Mouse (Mus musculus) embryonic facial prominence, embryonic 15.5 days (tissue): ENCODE measurements around the gene Gm4792. TPM values are rescaled to one million over a fixed set of nuclear protein-coding genes. Genes with fewer than 3 reads are reported as not detected.

Source experiments
- ATAC-seq: fragments of 200-750 bp; cut with Nextera tagmentation; 2 replicates; pipeline ENCODE4 v1.8.0; 2017; ENCODE audit warnings: low read depth, moderate TSS enrichment; ENCODE audit not compliant: insufficient number of reproducible peaks, low FRiP score, low TSS enrichment
- H3K27ac ChIP-seq: fragments of 300-500 bp; sonication (generic); replicated peaks from 2 replicates; pipeline ENCODE4 v1.5.1; 2015; ENCODE audit warnings: mild to moderate bottlenecking, inconsistent platforms
- H3K27me3 ChIP-seq: fragments of 300-500 bp; sonication (generic); 2 replicates; pipeline ENCODE4 v1.6.1; 2015; ENCODE audit warnings: inconsistent platforms
- H3K36me3 ChIP-seq: fragments of 300-500 bp; sonication (generic); 2 replicates; pipeline ENCODE4 v1.6.1; 2015; ENCODE audit warnings: mild to moderate bottlenecking, inconsistent platforms
- H3K4me1 ChIP-seq: fragments of 300-500 bp; sonication (generic); 2 replicates; pipeline ENCODE4 v1.6.1; 2015; ENCODE audit warnings: inconsistent platforms
- H3K4me2 ChIP-seq: fragments of 300-500 bp; sonication (generic); replicated peaks from 2 replicates; pipeline ENCODE4 v1.6.1; 2015; ENCODE audit warnings: mild to moderate bottlenecking, inconsistent platforms
- H3K4me3 ChIP-seq: fragments of 300-500 bp; sonication (generic); replicated peaks from 2 replicates; pipeline ENCODE4 v1.5.1; 2015; ENCODE audit warnings: mild to moderate bottlenecking, inconsistent platforms
- H3K9ac ChIP-seq: fragments of 300-500 bp; sonication (generic); 2 replicates; pipeline ENCODE4 v1.6.1; 2015; ENCODE audit warnings: inconsistent platforms
- H3K9me3 ChIP-seq: fragments of 300-500 bp; sonication (generic); replicated peaks from 2 replicates; pipeline ENCODE4 v1.6.1; 2016; ENCODE audit warnings: inconsistent platforms
- WGBS: fragments of 180-500 bp; shearing (Covaris S2); methylation state at CpG from one replicate; pipeline ENCODE4 v1.1.7; 2015; 5-methylcytosine and 5-hydroxymethylcytosine counted together
- polyA plus RNA-seq: library from polyadenylated mRNA; unstranded; fragments of >200 nt; fragmentation: Nextera tagmentation; extraction: Ambion mirVana; gene quantifications from 2 replicates; pipeline ENCODE4 v1.2.1, GENCODE M21; 2015

The Gm4792 gene
- polyA plus RNA-seq: not detected in 2 replicates

- no peak for ATAC-seq
- Histone ChIP-seq H3K9ac (no peak within 1 kb of the TSS), H3K9me3 (no peaks in the 10 kb centered on the region; the same call in 1 of the 2 replicates), H3K27me3 (no peaks in the 10 kb centered on the region), H3K27ac (no peak within 1 kb of the TSS), H3K4me3 (no peak within 1 kb of the TSS), H3K36me3 (no peaks in the 10 kb centered on the region), H3K4me2 (no peak within 1 kb of the TSS), H3K4me1 (no peaks in the 10 kb centered on the region)
- 68% methylated on average over 3 of the region's 3 CpGs for WGBS
These were observed at the start of gene Gm4792 for GRCm38 (mm10) chr10:94298471-94298870. Gm4792 (minus strand) TSS chr10:94298703.

GRCm38 (mm10) chr10:94347959-94348358 lies 49.5 kb upstream of the Gm4792 start:
- ATAC-seq: no peak
- Histone ChIP-seq H3K9ac (no peak overlapping the region), H3K4me1 (no peaks in the 10 kb centered on the region; the same call in 1 of the 2 replicates), H3K9me3 (no peaks in the 10 kb centered on the region), H3K4me3 (no peak overlapping the region), H3K27me3 (no peaks in the 10 kb centered on the region), H3K4me2 (no peak overlapping the region), H3K36me3 (no peaks in the 10 kb centered on the region), H3K27ac (no peak overlapping the region)
- WGBS: 94% methylated on average over 10 of the region's 10 CpGs

GRCm38 (mm10) chr10:94347296-94347695 lies 48.8 kb upstream of the Gm4792 start:
- WGBS: 75% methylated on average over 10 of the region's 10 CpGs
- Histone ChIP-seq H3K4me3 (no peak overlapping the region), H3K27me3 (no peaks in the 10 kb centered on the region), H3K27ac (no peak overlapping the region), H3K4me2 (no peak overlapping the region), H3K9me3 (no peaks in the 10 kb centered on the region), H3K9ac (no peak overlapping the region), H3K4me1 (no peaks in the 10 kb centered on the region; the same call in 1 of the 2 replicates), H3K36me3 (no peaks in the 10 kb centered on the region)
- ATAC-seq: no peak

- Histone ChIP-seq H3K9me3 (no peaks in the 10 kb centered on the region), H3K4me3 (no peak overlapping the region), H3K27ac (no peak overlapping the region), H3K27me3 (no peaks in the 10 kb centered on the region), H3K9ac (no peak overlapping the region), H3K4me2 (no peak overlapping the region), H3K36me3 (no peaks in the 10 kb centered on the region), H3K4me1 (no peaks in the 10 kb centered on the region; the same call in 1 of the 2 replicates)
- WGBS: 94% methylated on average over 7 of the region's 7 CpGs
- ATAC-seq: no peak
These were observed 48.1 kb upstream of the Gm4792 start for GRCm38 (mm10) chr10:94346596-94346995.

GRCm38 (mm10) chr10:94345509-94346252 lies 47.2 kb upstream of the Gm4792 start:
- H3K4me3 ChIP-seq: no peak overlapping the region
- ATAC-seq: no peak
- H3K4me1 ChIP-seq: no peaks in the 10 kb centered on the region; the same call in 1 of the 2 replicates
- WGBS: 87% methylated on average over 7 of the region's 7 CpGs
- H3K4me2 ChIP-seq: no peak overlapping the region
- no peaks in the 10 kb centered on the region for H3K36me3 ChIP-seq
- no peaks in the 10 kb centered on the region for H3K27me3 ChIP-seq
- H3K9ac ChIP-seq: no peak overlapping the region
- H3K9me3 ChIP-seq: no peaks in the 10 kb centered on the region
- no peak overlapping the region for H3K27ac ChIP-seq

- H3K27me3 ChIP-seq: no peaks in the 10 kb centered on the region
- no peak for ATAC-seq
- H3K4me3 ChIP-seq: no peak overlapping the region
- H3K9me3 ChIP-seq: no peaks in the 10 kb centered on the region
- no peaks in the 10 kb centered on the region for H3K36me3 ChIP-seq
- H3K27ac ChIP-seq: no peak overlapping the region
- no peak overlapping the region for H3K9ac ChIP-seq
- WGBS: 49% methylated on average over 22 of the region's 22 CpGs
- no peak overlapping the region for H3K4me2 ChIP-seq
- H3K4me1 ChIP-seq: no peaks in the 10 kb centered on the region; the same call in 1 of the 2 replicates
These were observed 46.3 kb upstream of the Gm4792 start for GRCm38 (mm10) chr10:94344631-94345417.

GRCm38 (mm10) chr10:94343581-94343980 lies 45.1 kb upstream of the Gm4792 start:
- H3K27ac ChIP-seq: no peak overlapping the region
- no peaks in the 10 kb centered on the region for H3K9me3 ChIP-seq
- no peak overlapping the region for H3K9ac ChIP-seq
- H3K4me3 ChIP-seq: no peak overlapping the region
- whole genome bisulfite sequencing: 74% methylated on average over 7 of the region's 7 CpGs
- no peaks in the 10 kb centered on the region for H3K36me3 ChIP-seq
- H3K27me3 ChIP-seq: no peaks in the 10 kb centered on the region
- no peak for ATAC-seq
- no peak overlapping the region for H3K4me2 ChIP-seq
- no peaks in the 10 kb centered on the region; the same call in 1 of the 2 replicates for H3K4me1 ChIP-seq

- Histone ChIP-seq H3K9ac (no peak overlapping the region), H3K4me1 (no peaks in the 10 kb centered on the region; the same call in 1 of the 2 replicates), H3K36me3 (no peaks in the 10 kb centered on the region), H3K4me3 (no peak overlapping the region), H3K27ac (no peak overlapping the region), H3K4me2 (no peak overlapping the region), H3K27me3 (no peaks in the 10 kb centered on the region), H3K9me3 (no peaks in the 10 kb centered on the region)
- WGBS: 47% methylated on average over 7 of the region's 7 CpGs
- no peak for ATAC-seq
These were observed 43.8 kb upstream of the Gm4792 start for GRCm38 (mm10) chr10:94342256-94342655.

GRCm38 (mm10) chr10:94341501-94341900 lies 43.0 kb upstream of the Gm4792 start:
- Histone ChIP-seq H3K9ac (no peak overlapping the region), H3K4me2 (no peak overlapping the region), H3K9me3 (no peaks in the 10 kb centered on the region), H3K27ac (no peak overlapping the region), H3K36me3 (no peaks in the 10 kb centered on the region), H3K4me1 (no peaks in the 10 kb centered on the region; the same call in 1 of the 2 replicates), H3K4me3 (no peak overlapping the region), H3K27me3 (no peaks in the 10 kb centered on the region)
- ATAC-seq: no peak
- WGBS: 67% methylated on average over 17 of the region's 17 CpGs

- no peak overlapping the region for H3K9ac ChIP-seq
- WGBS: 87% methylated on average over 6 of the region's 6 CpGs
These were observed 37.6 kb upstream of the Gm4792 start for GRCm38 (mm10) chr10:94336071-94336470.

GRCm38 (mm10) chr10:94335047-94335446 lies 36.5 kb upstream of the Gm4792 start:
- Histone ChIP-seq H3K4me3 (no peak overlapping the region), H3K4me1 (peaks cover 2% of the 10 kb centered on the region), H3K9ac (no peak overlapping the region), H3K27me3 (no peaks in the 10 kb centered on the region), H3K4me2 (no peak overlapping the region), H3K9me3 (no peaks in the 10 kb centered on the region), H3K36me3 (no peaks in the 10 kb centered on the region), H3K27ac (no peak overlapping the region)
- 71% methylated on average over 10 of the region's 10 CpGs for WGBS
- ATAC-seq: no peak

More at GRCm38 (mm10) chr10:94336071-94336470, 37.6 kb upstream of the Gm4792 start:
- Histone ChIP-seq H3K4me2 (no peak overlapping the region), H3K27me3 (no peaks in the 10 kb centered on the region), H3K9me3 (no peaks in the 10 kb centered on the region), H3K27ac (no peak overlapping the region), H3K4me1 (no peaks in the 10 kb centered on the region), H3K4me3 (no peak overlapping the region), H3K36me3 (no peaks in the 10 kb centered on the region)
- no peak for ATAC-seq
